Mouse (Mus musculus) frontal cortex, postnatal 14 days (tissue): ENCODE results near the gene Cdh1.

Source experiments
- DNase-seq, 2 experiments: peaks; one replicate each; pipeline ENCODE4 v3.0.0; 2022; ENCODE audit warnings: low spot score in 2 of 2

Gene Cdh1

DNA sequence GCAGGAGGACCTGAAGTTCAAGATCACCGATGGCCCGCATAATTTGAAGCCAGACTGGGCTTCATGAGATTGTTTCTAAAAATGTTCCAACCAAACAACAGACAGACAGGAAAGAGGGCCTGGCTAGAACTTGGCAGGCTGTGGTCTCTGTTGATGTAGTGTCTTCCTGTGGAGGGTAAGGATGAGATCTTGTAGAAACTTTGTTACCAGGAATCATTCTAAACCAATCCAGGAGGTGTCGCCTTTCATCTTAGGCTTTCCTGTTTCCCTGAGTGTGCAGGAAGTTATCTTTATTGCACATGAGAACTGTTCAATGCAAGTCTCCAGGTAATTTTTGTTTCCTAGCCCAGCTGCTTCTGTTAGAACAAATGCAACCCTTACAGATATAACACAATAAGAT is 48.8 kb downstream of the Cdh1 start:
- no peak for DNase-seq

DNA sequence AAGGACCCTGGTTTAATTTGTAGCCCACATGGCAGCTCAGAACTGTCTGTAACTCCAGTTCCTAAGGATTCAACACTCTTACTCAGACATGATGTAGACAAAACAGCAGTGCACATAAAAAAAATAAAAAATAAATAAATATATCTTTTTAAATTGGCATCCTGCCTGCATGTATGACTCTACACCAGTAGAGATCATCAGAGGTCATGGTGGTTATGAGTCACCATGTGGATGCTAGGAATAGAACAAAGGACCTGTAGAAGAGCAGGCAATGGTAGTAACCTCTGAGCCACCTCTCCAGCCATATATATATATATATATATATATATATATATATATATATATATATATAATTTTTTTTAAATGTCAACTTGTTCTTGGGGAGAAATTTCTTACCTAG is 52.9 kb downstream of the Cdh1 start:
- DNase-seq = no peak

DNA sequence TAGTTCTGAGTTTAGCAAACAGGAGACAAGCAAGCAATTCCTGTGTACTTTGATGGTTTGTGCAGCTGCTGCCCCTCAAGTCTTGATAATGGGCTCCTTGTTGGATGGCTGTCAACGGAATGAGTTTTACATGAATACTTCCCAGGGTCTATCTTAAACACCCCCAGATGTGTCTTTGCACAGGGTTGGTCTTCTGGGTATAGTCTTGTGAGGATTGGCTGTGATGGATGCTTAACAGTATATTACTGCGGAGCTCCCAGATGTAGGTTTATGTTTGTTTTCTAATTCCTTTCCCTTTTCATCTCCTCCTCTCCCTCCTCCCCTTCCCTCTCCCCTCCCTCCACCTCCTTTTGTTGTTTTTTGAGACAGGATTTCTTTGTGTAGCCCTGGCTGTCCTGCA is 69.6 kb downstream of the Cdh1 start:
- no peak for DNase-seq

DNA sequence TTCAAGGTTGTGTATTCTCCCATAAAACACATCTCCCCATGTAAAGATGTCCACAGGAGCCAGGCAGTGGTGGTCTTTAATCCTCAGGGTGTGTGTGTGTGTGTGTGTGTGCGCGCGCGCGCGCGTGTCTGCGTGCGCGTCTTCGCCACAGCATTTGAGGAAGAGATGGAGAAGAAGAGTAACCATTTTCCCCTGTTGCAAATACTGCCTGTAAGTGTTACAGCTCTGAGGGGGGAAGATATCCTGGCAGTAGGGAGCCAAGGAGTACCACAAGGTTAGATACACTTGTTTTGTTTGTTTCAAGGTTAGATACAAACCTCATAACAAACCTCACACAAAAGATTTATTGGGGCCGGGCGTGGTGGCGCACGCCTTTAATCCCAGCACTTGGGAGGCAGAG is 71.2 kb downstream of the Cdh1 start:
- DNase-seq = no peak

DNA sequence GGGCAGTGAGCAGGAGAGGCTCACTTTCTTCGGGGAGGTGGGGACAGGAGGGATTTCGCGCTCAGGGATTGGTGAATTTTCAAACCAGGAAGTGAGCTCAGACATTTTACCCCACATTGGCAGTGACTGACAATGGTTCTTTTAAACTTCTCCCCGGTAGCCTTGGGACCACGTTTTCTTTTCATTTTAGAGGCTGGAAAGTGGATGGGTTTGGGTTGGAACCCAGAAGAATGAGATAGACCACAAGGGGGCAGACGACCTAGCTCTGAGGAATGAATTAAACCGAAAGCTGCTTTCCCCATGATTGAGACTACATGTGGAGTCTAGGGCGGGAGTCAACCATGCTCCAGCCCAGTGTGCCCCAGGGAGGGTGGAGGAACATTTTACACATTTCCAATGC is 71.7 kb downstream of the Cdh1 start:
- DNase-seq = no peak

DNA sequence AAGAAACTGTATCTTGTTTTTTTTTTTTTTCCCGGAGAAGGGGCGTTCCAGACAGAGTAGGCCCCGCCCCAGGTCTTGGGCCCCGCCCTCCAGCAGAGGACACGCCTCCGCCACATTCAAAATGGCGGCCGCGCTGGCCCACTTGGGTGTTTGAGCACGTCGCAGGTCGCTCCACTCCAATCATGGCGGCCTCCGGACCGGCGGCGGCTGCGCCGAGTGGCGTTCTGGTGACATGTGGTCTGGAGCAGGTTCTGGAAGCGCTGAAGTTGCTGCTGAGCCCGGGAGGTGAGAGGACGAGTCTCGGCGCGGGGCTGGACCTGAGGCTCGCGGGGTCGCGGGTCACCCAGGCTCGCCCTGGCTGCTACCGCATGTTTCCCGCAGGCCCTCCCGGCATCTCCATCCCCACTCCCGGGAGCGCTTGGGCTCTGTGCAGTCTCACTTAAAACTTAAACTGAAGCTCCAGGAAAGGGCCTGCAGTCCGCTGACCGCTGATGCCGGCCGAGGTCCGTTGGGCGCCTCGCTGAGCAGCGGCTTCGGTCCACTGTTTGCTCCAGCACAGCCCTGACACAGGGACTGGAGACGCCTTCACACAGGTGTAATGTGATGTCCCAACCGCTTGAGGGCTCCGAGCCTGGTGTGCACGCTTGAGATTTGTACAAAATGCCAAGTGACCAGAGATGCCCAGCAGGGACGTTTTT is 80.0 kb downstream of the Cdh1 start, which contains the start of gene Tango6:
TSS of gene Tango6 (plus strand) at position 98 of the 698 bp plus-strand sequence.
- peak; percentile 84 to 89 for DNase-seq

DNA sequence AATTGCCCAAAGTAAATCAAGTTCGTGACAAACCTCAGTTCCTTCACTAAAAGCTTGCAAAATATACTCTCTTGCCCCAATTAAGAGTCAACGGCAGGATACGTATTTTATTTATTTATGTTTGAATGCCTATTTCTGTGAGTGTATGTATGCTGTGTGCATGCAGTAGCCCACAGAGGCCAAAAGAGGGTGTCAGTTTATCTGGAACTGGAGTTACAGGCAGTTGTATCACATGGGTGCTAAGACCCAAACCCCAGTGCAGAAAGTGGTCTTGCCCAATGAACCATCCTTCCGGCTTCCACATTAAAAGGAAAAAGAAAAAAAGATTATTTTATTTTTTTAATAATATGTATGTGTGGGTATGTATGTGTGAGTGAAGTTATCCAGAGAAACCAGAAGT is 81.2 kb downstream of the Cdh1 start:
- no peak for DNase-seq

DNA sequence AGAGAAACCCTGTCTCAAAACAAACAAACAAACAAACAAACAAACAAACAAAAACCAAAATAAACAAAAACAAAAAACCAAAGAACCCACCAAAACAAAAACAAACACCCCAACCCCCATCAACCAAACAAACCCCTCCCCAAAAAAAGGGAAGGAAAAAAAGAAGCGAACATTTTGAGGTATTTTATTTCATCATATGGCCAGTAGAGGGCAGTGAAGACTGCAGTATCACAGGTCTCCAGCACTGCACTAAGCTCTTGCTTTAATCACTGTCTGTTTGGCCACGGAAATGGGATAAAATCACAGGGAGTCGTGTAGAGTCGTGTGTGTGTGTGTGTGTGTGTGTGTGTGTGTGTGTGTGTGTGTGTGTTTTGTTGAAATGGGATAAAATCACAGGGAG is 84.3 kb downstream of the Cdh1 start:
- no peak for DNase-seq

DNA sequence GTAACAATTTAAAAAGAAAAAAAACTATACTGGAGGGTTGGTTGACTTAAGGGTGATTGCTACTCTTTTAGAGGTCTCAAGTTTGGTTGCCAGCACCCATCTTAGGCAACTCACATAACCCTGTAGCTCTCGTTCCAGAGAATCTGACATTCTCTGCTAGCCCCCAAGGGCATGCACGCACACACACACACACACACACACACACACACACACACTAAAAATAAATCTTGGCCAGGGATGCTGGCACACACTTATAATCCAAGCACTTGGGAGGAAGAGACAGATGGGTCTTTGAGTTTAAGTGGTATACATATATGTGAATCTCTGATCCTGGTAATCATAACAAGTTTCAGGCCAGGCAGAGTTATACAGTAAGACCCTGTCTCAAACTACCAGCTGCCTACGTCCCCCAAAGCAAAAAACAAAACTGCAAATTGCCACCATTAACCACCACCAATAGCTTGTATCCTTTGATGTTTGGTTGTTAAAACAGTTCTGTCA is 94.6 kb downstream of the Cdh1 start:
- no peak for DNase-seq

DNA sequence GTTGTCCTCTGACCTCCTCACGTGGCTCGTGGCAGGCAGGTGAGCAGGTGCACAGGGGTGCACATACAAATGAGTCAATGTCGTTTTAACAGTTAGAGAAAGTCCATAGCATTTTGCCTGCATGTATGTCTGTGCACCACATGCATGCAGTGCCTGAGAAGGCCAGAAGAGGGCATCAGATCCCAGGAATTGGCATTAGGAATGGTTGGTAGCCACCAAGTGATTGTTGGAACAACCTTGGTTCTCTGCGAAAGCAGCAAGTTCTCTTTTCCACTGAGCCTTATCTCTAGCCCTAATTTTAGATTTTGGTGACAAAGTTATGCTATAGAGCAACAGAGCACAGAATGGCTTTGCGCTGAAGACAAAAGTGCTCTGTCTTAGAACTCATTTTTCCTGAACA is 96.4 kb downstream of the Cdh1 start:
- DNase-seq = peak; percentile 55 to 78

DNA sequence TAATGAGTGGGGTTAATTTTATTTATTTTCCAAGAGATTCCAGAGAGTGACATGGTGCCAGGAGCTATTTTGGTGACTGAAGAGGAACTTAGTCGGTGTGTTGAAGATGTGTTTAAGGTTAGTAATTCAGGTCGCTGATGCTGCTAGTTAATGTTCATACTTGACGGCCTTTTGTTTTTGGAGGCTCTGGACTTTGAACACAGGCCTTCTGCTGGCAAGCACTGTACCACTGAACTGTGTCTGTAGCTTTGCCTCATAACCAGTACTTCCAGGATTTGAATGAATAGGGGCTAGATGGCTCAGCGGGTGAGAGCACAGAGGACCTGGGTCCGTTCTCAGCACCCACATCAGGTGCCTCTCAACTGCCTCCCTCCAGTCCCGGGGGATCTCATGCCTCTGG is 97.0 kb downstream of the Cdh1 start:
- DNase-seq = no peak

DNA sequence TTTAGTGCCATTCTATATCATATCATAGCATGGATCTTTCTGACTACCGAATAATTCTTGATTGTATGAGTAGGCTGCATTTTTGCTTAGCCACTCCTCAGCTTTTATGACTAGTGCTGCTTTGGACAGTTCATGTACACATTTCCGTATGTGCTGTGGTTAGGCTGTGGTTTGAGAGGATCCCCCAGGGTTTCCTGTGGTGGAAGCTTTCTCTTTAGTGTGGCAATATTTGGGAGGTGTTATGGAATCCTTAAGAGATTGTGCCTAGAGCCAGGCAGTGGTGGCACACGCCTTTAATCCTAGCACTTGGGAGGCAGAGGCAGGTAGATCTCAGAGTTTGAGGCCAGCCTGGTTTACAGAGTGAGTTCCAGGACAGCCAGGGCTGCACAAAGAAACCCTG is 98.2 kb downstream of the Cdh1 start:
- DNase-seq = no peak

DNA sequence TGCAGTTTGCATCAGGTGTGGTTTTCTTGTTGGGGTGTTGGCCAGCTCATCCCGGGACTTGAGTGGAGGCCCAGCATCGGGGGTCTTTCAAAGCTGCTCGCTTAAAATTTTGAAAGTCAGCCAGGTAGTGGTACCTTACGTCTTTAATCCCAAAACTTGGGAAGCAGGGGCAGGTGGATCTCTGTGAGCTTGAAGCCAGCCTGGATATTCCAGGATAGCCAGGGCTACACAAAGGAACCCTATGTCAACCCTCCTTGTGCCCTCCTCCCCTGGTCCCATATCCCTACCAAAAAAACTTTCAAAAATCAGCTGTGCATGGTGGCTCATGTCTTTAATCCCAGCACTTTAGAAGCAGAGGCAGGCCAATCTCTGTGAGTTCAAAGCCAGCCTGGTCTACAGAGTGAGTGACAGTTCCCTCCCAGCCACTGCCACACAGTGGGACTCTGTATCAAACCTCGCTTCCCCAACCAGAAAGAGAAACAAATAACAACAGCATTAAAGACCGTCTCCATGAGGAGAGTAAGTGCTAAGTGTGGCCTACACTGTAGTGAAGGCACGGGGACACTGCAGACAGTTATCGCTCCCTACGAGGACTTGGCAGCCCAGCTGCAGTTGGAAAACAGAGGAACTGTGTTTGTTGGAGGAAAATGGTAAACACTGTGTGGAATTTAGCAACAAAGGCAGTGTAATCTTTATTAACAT is 101.2 kb downstream of the Cdh1 start:
- no peak for DNase-seq

DNA sequence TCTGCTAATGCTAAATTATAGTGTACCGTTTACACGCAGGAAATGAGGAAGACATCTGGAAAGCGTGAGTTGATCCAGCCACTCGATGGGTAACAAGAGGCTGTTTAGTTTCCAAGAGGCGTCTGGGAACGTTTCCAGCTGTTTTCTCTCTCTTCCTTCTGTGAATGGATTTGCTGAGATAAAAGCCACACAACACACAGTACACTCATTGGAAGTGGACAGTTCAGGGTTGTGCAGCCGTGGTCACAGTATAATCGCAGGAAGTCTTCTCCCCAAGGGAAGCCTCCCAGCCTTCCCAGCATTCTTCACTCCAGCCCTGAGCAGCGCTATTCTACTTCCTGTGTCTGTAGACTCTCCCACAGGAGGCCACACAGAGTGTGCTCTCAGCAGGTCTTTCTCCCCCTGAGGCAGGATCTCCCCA is 101.8 kb downstream of the Cdh1 start:
- DNase-seq = peak; percentile 18 to 28

DNA sequence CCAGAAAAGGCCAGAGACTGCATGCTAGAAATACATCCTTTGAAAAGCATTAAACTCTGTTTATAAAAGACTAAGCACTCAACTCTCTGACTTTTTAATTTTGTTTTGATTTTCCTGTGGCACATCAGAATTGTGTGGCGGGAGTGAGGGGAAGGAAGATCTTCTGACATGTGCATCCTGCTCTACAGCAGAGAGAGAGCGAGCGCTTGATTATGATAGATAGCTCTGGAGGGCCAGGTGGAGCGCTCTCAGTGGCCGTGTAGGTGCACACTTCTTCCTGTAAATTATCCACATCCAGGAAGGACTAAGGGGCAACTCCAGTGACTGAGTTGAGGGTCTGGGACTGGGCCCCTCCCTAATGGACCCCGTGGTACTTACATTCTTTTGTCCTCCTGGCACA is 103.0 kb downstream of the Cdh1 start:
- no peak for DNase-seq

DNA sequence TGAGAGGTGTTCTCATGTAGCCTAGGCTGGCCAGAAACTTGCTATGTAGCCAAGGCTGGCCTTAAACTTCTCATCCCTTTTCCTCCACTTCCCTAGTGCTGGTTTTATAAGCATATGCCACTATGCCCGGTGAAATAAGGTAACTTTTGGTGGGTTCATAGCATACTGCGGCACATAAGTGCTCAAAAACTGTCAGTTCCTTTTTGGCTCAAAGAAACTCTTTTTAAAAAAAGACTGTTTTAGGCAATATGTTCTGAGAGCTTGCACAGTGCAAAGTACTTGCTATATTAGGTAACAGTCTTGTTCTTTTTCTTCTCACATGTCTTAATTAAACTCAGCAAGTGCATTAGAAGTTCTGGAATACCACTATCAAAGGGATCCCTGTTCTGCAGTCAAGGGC is 106.9 kb downstream of the Cdh1 start:
- DNase-seq = no peak

DNA sequence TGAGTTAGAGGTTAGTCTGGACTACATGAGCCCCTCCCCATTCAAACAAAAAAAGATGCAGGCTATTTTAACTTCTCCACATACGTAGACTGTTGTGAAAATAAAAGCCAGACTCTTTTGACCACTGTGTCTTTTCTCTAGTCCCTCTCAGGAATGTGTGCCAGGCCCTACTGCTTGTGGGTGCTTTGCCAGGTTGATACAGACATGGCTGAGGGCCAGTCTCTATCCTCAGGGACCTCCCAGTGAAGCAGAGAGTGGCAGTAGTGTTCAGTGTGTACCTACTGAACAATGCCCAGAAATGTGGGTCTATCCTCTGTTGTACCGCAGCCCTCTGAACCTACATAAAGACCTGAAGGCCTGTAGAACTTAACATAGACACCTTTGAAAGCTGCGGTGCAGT is 109.3 kb downstream of the Cdh1 start:
- no peak for DNase-seq

DNA sequence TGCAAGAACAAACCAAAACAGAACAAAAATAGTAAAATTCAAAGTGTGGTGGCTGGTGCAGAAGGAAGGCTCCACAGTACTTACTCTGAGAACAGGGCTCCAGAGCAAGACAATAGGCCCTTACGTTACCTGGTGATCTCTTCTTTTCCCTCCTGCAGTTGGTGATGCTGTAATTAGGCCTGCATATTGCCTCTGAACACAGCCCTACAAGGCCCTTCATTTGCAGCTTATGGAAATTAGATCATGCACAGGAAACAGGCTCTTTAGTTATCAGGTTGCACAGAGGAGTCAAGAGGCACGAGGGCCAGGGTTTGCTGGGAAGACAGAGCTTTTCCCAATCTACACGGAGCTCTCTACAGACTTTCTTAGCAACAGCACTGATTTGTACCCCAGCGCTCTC is 111.1 kb downstream of the Cdh1 start:
- DNase-seq = no peak

DNA sequence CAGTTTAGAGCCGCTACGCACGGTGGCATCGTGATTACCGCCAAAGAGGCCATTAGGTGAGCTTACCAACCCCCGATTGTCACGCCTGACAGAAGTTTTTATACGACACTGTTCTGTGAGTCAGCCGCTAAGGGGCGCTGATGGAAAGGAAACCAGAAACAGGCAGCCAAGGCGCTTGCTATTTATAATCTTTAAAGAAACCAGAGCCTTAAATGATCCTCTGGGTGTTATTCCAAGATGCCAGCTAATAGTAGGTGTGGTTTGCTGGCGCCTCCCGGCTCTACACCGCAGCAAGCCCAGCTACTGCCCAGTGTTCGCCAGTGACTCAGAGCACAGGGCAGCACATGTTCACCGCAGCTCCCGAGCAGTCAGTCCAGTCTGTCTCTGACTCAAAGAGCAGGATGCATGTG is 114.9 kb downstream of the Cdh1 start:
- DNase-seq = peak; percentile 54 to 79
